Mouse (Mus musculus): Measurements from ENCODE around the gene Slc22a1.
"Not testable (repeated sequence)": the region's sequence is repeated elsewhere in the genome, so short reads cannot be mapped to it uniquely, and the experiment has no call there.

The Slc22a1 gene

DNA sequence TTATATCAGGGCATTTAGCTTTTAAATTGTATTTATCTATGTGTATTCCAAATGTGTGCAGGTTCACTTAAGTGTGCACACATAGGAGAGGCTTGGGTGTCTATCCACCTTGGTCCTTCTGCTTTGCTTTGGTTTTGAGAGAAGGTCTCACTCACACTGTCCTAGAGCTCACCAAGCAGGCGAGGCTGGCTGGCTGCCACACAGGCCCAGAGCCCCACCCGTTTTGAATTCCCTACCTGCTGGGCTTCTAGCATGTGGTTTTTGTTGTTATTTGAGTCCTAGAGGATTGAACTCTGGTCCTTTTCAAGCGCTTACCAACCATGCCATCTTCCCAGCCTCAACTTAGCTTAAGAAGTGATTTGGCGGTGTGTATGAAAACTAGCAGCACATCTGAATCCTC is 8.8 kb upstream of the Slc22a1 start:
- DNase-seq: no peak

DNA sequence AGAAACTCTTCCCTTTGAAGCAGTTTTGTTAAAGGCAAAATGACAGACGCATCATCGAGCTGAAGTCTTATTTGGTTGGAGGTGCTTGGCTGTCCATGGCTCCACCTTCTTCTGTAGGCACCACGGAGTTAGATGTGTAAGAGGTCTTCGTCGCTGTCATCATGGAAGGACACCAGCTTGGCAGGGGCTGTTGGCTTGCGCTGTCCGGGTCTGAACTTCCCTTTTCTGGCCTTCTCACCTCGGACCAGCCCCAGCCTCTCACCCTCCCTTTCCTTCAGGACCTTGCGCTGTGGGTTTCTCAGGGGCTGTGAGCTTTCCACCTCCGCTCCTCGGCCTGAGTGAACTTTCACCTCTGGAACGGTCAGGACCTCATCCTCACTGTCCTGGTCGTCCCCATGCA is 8.0 kb upstream of the Slc22a1 start:
- DNase-seq: no peak

- no peak for DNase-seq
Observed at GRCm38 (mm10) chr17:12678261-12678660, 2.6 kb upstream of the Slc22a1 start.

- no peak for DNase-seq
Observed at GRCm38 (mm10) chr17:12677139-12677538, 1.5 kb upstream of the Slc22a1 start.

DNA sequence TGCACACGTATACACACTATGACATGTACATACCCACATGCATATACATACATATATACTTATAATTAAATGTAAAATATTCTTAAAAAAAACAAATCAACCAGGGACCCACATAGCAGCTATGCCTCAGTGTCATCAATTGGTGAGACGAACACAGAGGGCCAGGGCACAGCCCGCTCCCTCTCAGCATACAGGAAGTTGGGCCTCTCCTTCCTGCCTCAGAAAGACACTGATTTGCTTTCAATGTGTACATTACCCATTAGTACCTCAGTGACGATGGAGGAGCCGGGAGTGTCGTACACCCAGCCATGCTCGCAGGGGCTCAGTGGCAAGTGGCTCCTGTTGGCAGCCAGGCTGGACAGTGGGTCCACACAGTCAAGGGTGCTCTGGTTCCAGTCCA is 649 bp downstream of the Slc22a1 start:
- DNase-seq: not testable (repeated sequence)

DNA sequence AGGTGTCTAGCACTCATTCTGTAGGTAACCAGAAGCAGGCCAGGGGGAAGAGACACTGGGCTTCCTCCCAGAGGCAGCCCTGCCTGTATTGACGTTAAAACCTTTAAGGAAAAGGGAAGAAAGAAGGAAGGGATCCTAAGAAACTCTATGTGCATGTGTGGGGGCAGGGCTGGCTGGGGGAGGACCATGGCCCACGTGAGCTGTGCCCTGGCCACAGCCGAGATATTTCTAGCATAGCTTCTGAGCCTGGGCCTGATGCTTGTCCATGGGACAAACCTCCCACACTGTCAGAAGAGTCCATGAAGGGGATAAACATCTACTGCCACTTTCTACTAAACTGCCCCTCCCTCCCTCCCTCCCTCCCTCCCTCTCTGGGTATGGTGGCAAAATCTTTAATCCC is 1.8 kb downstream of the Slc22a1 start:
- no peak for DNase-seq

DNA sequence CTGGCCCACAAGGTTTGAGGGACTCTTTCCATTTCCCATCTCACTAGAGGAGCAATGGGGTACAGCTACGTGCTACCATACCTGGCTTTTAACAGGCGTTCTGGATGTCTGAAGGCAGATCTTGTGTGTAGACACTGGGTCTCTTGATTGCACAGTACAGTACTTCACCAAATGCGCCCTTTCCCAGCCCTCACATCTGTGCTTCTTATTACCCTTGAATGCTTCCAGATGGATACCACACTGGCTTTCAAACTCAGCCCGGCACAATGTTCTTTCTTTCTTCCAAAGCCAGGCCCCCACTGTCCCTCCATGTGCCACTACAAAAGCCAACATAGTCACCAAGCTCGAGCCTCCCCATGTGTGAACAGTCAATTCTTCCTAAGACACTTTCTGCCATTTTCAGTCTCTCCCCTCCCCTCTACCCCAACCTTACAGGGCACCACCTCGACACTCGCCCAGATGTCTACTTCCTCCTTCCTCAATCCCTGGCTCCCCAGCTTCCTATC is 3.3 kb downstream of the Slc22a1 start:
- DNase-seq: no peak

DNA sequence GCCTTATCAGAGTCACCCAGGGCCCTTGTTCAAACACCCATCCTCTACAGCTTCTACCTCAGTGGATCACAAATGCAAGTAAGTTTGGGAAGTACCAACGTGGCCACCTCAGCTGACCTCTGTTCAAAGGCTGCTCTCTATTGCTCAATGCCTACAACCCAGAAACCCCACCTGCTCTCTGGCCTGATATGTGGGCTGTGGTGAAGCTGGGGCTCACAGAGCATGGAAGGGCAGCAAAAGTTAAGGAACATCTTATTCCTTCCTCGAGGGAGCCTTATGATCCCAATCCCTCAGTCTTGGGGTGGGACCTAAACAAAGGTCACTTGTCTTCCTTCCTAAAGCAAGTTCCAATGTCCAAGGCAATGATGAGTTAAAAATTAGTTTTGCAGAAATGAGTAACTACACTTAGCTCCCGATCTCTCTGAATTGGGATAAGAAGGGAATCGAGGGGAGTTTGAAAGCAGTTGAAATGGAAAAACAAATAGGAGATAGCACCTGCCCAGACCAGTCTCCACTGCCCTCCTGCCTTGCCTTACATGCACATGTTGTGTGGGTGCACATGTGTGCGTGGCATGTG is 4.5 kb downstream of the Slc22a1 start:
- DNase-seq: no peak

DNA sequence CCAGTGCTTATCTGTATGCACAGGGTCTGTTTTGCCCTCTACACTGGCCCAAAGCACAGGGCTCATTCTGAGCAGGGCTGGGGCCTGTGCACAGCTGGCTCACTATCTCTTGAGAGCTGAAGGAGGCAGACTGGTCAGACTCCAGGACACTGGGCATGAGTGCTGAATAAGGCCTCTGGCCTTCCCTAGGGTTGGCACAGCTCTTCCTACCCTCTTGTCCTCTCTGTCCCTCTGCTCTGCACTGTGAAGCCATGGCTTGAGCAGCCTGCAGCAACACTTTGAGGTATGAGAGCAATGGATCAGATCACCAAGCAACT is 6.3 kb downstream of the Slc22a1 start:
- DNase-seq: no peak

DNA sequence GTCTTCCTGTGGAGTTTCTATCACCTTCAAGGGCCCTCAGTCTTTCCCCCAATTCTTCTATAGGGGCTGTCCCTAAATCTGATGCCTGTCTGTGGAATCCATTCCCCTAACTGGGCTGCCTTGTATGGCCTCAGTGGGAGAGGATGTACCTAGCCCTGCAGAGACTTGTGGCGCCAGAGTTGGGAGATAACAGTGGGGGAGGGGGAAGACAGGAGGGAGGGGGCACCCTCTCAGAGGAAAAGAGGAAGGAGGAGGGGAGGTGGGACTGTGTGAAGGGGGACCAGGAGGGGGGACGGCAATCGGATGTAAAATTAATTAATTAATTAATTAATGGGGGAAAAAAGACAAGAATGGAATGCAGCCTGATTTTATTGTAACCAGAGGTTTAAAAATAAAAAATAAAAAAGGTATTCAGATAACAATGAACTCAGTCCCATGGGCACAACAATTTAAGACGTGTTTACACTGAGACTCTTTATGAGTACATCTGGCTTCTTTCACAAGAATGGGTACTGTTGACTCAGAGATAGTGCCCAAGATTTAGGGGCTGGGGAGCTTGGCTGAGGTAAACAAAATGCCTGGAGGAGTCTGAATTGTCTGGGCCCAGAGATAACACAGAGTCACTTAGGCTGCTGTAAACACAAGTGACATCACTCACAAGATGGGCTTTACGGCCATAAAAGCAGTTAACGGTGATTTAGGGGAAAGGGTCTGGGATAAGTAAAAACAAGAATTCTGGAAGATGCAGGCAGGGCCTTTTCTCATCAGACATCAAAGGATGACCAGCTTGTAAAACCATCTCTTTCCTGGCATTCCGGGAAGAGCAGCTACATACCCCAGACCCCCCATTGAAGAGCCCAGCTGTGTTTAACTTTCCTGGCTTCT is 6.9 kb downstream of the Slc22a1 start:
- DNase-seq: no peak

- peak; percentile 70 for DNase-seq
Observed at GRCm38 (mm10) chr17:12664156-12664555, 11.5 kb downstream of the Slc22a1 start.

- DNase-seq: no peak
Observed at GRCm38 (mm10) chr17:12660572-12661260, 14.9 kb downstream of the Slc22a1 start.

- DNase-seq: no peak
Observed at GRCm38 (mm10) chr17:12659233-12659632, 16.4 kb downstream of the Slc22a1 start.

DNA sequence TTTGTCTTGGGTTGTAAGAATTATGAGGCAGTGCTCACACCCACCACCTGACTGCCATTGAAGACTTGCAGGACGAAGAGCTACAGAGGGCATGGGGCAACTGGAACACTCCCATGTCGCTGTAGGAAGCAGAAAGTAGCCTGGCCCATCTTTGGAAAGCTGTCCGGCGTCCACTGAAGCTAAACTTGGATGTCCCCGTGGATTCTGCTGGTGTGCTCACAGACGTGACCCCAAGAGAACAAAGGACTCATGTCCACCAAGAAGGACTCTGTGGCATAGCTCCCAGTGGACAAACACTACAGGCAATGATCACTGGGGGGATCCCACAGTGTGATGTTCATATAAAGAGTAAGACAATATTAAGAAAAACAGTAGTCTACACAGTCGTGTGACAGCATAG is 16.8 kb downstream of the Slc22a1 start:
- DNase-seq: no peak

DNA sequence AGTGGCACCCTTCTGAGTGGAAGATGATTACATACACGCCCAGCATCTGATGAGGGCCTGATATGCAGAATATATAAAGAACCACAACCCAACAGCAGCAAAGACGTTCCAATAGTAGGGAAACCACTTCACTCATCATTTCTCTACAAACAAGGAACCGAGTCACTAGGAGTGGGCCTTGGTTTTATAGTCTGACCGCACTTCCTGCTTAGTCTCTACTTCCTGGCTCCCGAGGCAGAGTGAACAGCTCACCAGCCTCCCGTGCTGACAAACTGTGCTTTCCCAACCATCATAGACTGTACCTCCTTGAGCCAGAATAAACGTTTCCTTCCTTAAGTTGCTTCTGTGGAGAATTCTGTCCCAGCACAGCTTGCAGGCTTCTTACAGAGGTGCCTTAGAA is 19.8 kb downstream of the Slc22a1 start:
- no peak for DNase-seq

DNA sequence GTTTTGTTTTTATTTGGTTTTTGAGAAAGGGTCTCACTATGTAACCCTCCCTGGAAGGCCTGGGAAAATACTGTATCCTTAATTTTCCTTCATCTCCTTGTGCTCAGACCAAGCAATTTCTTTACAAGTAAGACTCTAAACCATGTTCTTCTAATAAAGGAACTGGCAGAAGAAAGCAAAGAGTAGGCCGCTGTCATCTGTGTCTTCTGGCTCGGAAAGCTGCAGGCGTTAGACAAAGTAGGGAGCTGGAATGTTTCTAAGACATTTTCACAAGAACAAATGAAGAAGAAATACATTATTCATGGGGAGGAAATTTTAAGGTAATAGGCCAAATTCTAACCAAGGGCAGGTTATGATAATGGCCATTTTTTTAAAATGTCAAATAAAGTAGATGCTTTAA is 21.6 kb downstream of the Slc22a1 start:
- no peak for DNase-seq

DNA sequence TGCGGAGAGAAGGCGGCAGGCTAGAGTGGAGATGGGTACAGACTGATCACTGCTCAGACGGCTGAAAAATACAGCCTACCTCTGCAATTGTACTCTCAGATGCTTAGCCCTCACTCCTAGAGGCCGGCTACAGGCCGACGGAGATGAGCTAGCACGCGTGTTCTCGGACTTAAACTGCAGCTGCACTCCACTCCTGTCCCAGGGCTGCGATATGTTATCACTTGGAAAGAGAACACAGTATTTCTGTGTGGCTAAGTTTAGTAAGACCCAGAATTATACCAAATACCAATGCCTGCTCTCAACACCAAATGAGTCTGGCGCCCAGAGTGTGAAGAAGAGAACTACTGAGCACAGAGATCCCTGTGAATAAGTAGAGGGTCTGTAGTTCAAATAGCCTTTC is 23.0 kb downstream of the Slc22a1 start:
- DNase-seq: no peak

DNA sequence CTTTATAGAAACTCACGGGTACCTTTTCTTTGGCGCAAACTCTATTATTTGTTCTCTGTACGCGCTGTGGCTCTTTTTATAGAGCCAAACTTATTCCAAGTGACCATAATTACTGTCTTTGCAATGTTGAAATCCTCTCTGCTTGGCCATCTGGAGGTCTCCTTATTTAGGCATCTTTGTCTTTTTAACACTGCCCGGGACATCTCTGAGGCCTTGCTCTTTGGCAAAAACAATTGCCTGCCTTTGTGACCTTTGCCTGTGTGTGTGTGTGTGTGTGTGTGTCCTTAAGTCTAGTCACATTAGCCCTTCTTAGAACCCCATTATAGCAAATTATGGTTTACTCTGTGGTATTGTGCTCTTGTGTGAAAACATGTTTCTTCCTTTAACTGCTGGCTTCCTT is 30.2 kb downstream of the Slc22a1 start:
- no peak for DNase-seq

DNA sequence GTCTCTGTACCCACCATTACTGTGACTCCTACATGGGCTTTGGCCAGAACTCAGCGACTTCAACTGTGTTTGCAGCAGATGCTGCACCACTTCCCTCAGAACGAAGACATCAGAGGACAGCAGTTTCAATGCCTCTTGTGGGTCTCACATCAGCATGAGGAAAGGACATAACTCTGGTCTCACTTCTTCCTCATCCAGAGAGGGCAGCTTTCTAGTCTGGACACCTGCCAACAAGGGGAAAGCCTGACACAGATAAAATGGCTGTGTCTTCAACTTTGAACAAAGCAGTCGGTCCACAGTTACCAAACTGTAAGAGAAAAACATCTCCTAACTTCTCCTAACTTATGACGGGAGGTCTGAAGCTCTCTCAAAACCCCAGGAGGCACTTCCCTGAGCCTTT is 34.5 kb downstream of the Slc22a1 start:
- no peak for DNase-seq

GRCm38 (mm10) chr17:12639585-12639984 is 36.0 kb downstream of the Slc22a1 start:
- DNase-seq: no peak

DNA sequence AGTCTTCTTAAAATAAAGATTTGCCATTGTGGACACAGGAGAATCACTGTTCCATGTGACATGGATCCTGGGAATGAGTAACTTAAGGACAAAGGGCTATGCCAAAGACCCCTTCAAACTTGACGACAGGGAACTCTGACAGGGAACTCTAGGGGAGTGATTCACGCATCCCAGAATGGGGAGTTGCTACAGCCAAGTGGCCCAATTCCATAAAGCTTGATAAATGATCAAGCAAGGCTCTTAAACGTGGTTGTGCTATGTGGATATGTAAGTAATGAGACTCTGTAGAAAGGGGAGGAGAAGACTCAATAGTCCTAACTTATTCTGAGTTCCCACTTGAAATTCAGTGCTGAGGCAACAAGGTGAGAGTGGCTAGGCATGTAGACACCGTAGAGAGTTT is 40.8 kb downstream of the Slc22a1 start:
- DNase-seq: no peak

GRCm38 (mm10) chr17:12631771-12632600 is 43.6 kb downstream of the Slc22a1 start:
- no peak for DNase-seq

All from cerebellum, adult 11 months (tissue).